Mouse (Mus musculus): ENCODE measurements around the gene Slc39a10. TPM values are rescaled to one million over a fixed set of nuclear protein-coding genes. Genes with fewer than 3 reads are reported as not detected.
"Not testable (repeated sequence)": the region's sequence is repeated elsewhere in the genome, so short reads cannot be mapped to it uniquely, and the experiment has no call there.

Gene Slc39a10
- polyA plus RNA-seq, 1 experiment from 2014 or later, result 66.1 TPM

GRCm38 (mm10) chr1:46843406-46843805 is 49.2 kb downstream of the Slc39a10 start:
- no peaks in the 10 kb centered on the region for H3K9me3 ChIP-seq
- no peak overlapping the region for H3K27ac ChIP-seq
- WGBS, result 64% methylated on average over 4 of the region's 4 CpGs

GRCm38 (mm10) chr1:46831927-46832326 is 60.7 kb downstream of the Slc39a10 start:
- H3K9ac ChIP-seq (replicated peaks), result no peak overlapping the region
- H3K9me3 ChIP-seq, result no peaks in the 10 kb centered on the region
- H3K36me3 ChIP-seq, result peaks cover 24% of the 10 kb centered on the region
- ATAC-seq, result no peak
- H3K4me1 ChIP-seq (replicated peaks), result 0 out of 2 replicates have a peak, but pooled peaks cover 3% of the 10 kb centered on the region
- H3K27ac ChIP-seq, result no peak overlapping the region
- H3K27me3 ChIP-seq, result no peaks in the 10 kb centered on the region
- WGBS, result 96% methylated on average over 5 of the region's 5 CpGs
- H3K4me3 ChIP-seq (replicated peaks), result no peak overlapping the region
- no peak overlapping the region for H3K4me2 ChIP-seq (replicated peaks)

More at GRCm38 (mm10) chr1:46843406-46843805, 49.2 kb downstream of the Slc39a10 start:
- H3K9ac ChIP-seq (replicated peaks), result no peak overlapping the region
- peaks cover 11% of the 10 kb centered on the region for H3K4me1 ChIP-seq (replicated peaks)
- H3K36me3 ChIP-seq, result no peaks in the 10 kb centered on the region
- ATAC-seq, result no peak
- no peak overlapping the region for H3K4me2 ChIP-seq (replicated peaks)
- H3K27me3 ChIP-seq, result no peaks in the 10 kb centered on the region
- no peak overlapping the region for H3K4me3 ChIP-seq (replicated peaks)

DNA sequence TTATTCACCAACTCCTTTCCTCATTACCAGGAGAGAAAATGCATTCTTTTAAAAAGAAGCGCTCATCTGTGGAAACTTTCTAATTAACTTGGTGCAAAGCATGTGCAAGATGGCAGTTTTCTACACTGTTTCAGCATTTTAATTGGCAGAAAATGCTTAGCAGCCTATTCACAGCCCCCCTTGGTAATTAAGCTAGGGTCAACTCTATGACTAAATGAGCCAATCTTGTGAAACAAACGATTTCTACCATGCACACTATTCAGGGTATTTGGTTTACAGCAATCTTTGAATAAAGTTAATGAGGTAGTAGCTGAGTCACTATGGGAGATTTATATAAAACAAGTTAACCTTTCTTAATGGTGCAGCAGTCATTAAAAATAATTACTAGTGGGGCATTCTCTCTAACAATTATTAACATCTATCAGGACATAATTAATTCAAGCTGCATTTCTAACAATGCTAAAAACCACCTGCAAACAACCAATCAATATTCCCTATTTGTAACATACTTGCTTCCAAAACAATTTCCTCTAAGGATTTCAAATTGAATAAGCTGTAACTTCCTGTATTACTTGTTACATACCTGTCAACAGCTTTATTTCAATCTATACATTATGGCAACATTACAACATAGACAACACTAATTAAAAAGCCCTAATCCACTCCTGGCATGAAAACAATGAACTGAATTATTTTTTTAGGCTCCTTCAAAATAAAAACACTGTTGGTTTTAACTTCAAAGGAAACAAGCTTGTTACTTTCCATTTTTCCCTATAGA is 62.4 kb downstream of the Slc39a10 start:
- H3K27ac ChIP-seq, result no peak overlapping the region
- H3K4me2 ChIP-seq (replicated peaks), result no peak overlapping the region
- 0 out of 2 replicates have a peak, but pooled peaks cover 3% of the 10 kb centered on the region for H3K4me1 ChIP-seq (replicated peaks)
- no peaks in the 10 kb centered on the region for H3K27me3 ChIP-seq
- H3K4me3 ChIP-seq (replicated peaks), result no peak overlapping the region
- H3K36me3 ChIP-seq, result peaks cover 24% of the 10 kb centered on the region
- no peaks in the 10 kb centered on the region for H3K9me3 ChIP-seq
- H3K9ac ChIP-seq (replicated peaks), result no peak overlapping the region
- peak; percentile 55; the same call in 1 of the 2 replicates for ATAC-seq
- 41% methylated on average over 2 of the region's 2 CpGs for WGBS

DNA sequence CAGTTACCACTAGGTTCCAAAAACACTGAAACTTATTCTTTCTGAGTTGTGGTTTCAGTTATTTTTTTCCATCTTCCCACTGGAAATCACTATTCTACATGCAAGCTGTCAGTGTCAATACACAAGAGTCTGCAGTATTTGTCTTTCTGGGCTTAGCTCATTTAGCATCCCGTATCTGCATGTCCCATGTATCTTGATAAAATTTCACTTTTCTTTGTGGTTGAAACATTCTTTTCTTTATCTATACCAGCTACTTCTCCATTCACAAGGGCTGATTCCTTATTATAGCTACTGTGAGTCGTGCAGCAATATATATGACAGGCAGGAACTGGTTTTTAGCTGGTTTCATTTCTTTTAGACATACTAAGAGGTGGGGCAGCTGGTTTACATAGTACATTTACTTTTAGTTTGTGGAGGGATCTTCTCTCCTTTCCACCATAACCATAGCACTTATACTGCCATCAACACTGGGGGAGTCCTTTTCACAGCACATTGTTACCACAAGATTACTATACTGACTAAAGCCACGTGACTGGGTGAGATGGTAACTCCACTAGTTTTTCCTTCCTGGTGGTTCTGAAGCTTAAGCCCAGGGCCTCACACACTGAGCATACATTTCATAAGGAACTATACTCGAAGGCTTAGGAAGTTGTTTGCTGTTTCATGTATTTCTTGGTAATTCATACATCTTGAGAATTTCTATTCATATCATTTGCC is 70.2 kb downstream of the Slc39a10 start:
- no peaks in the 10 kb centered on the region for H3K9me3 ChIP-seq
- H3K4me3 ChIP-seq (replicated peaks), result no peak overlapping the region
- no peaks in the 10 kb centered on the region for H3K27me3 ChIP-seq
- peaks cover 57% of the 10 kb centered on the region for H3K36me3 ChIP-seq
- no peak for ATAC-seq
- no peak overlapping the region for H3K4me2 ChIP-seq (replicated peaks)
- 92% methylated on average over 4 of the region's 4 CpGs for WGBS
- no peaks in the 10 kb centered on the region for H3K4me1 ChIP-seq (replicated peaks)
- no peak overlapping the region for H3K9ac ChIP-seq (replicated peaks)
- H3K27ac ChIP-seq, result no peak overlapping the region

GRCm38 (mm10) chr1:46817934-46818333 is 74.7 kb downstream of the Slc39a10 start:
- Histone ChIP-seq H3K4me2 (replicated peaks) (no peak overlapping the region), H3K27ac (no peak overlapping the region), H3K36me3 (peaks cover 45% of the 10 kb centered on the region), H3K9ac (replicated peaks) (no peak overlapping the region), H3K27me3 (no peaks in the 10 kb centered on the region), H3K4me1 (replicated peaks) (no peaks in the 10 kb centered on the region), H3K9me3 (no peaks in the 10 kb centered on the region), H3K4me3 (replicated peaks) (no peak overlapping the region)
- WGBS, result 87% methylated on average over 5 of the region's 5 CpGs
- no peak for ATAC-seq

DNA sequence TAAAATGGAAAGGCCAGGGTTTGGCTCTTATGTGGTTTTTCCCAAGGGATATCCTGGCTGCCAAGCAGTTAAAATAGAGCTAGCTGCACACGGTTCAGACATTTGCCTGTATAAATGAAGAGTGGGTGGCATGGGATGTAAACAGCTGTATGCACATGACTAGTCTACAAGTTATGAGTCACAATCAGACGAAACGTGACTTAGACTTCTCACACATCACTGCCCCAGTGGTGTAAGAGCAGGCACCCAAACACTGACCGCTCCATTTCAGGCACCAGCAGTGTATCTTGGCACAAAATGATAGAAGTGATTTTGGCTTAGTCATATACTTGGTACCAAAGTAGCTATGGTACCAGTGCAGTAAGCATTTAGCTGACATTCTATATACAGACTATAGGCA is 84.0 kb downstream of the Slc39a10 start:
- H3K4me2 ChIP-seq (replicated peaks); H3K27me3 ChIP-seq; H3K9ac ChIP-seq (replicated peaks); H3K4me1 ChIP-seq (replicated peaks); H3K9me3 ChIP-seq; ATAC-seq; H3K27ac ChIP-seq; H3K4me3 ChIP-seq (replicated peaks): not testable (repeated sequence)
- WGBS, result 93% methylated on average over 4 of the region's 4 CpGs
- peaks cover 25% of the 10 kb centered on the region for H3K36me3 ChIP-seq

- H3K9ac ChIP-seq (replicated peaks), result no peak overlapping the region
- ATAC-seq, result peak; percentile 45; the same call in 1 of the 2 replicates
- H3K9me3 ChIP-seq, result no peaks in the 10 kb centered on the region
- WGBS, result 88% methylated on average over 1 of the region's 1 CpGs
- H3K27me3 ChIP-seq, result no peaks in the 10 kb centered on the region
- no peak overlapping the region for H3K27ac ChIP-seq
- no peaks in the 10 kb centered on the region for H3K4me1 ChIP-seq (replicated peaks)
- H3K36me3 ChIP-seq, result peaks cover 9% of the 10 kb centered on the region
- H3K4me3 ChIP-seq (replicated peaks), result no peak overlapping the region
- H3K4me2 ChIP-seq (replicated peaks), result no peak overlapping the region
These were observed 87.6 kb downstream of the Slc39a10 start for GRCm38 (mm10) chr1:46805074-46805473.

GRCm38 (mm10) chr1:46782227-46782626 is 110.4 kb downstream of the Slc39a10 start:
- H3K27ac ChIP-seq; H3K9me3 ChIP-seq; H3K4me3 ChIP-seq (replicated peaks); H3K4me1 ChIP-seq (replicated peaks); ATAC-seq; H3K36me3 ChIP-seq; H3K27me3 ChIP-seq; H3K9ac ChIP-seq (replicated peaks); H3K4me2 ChIP-seq (replicated peaks): not testable (repeated sequence)
- 87% methylated on average over 4 of the region's 4 CpGs for WGBS

GRCm38 (mm10) chr1:46770077-46770695 is 122.5 kb downstream of the Slc39a10 start:
- H3K4me1 ChIP-seq (replicated peaks); H3K27ac ChIP-seq; H3K4me2 ChIP-seq (replicated peaks); H3K27me3 ChIP-seq; ATAC-seq; H3K9ac ChIP-seq (replicated peaks); H3K36me3 ChIP-seq; H3K4me3 ChIP-seq (replicated peaks); H3K9me3 ChIP-seq: not testable (repeated sequence)
- 87% methylated on average over 7 of the region's 7 CpGs for WGBS

- not testable (repeated sequence) for ATAC-seq, H3K9me3 ChIP-seq, H3K27me3 ChIP-seq
These were observed 123.3 kb downstream of the Slc39a10 start for GRCm38 (mm10) chr1:46769318-46769717.

GRCm38 (mm10) chr1:46764600-46764999 is 128.1 kb downstream of the Slc39a10 start:
- H3K9ac ChIP-seq (replicated peaks); H3K36me3 ChIP-seq; H3K4me2 ChIP-seq (replicated peaks); H3K4me3 ChIP-seq (replicated peaks); H3K27me3 ChIP-seq; H3K27ac ChIP-seq; ATAC-seq; H3K4me1 ChIP-seq (replicated peaks); H3K9me3 ChIP-seq: not testable (repeated sequence)
- 95% methylated on average over 3 of the region's 3 CpGs for WGBS

More at GRCm38 (mm10) chr1:46769318-46769717, 123.3 kb downstream of the Slc39a10 start:
- not testable (repeated sequence) for H3K27ac ChIP-seq; H3K4me1 ChIP-seq (replicated peaks); H3K9ac ChIP-seq (replicated peaks); H3K4me2 ChIP-seq (replicated peaks); H3K4me3 ChIP-seq (replicated peaks); H3K36me3 ChIP-seq
